Mouse (Mus musculus): Measurements from ENCODE around the gene Nipal3.

DNA sequence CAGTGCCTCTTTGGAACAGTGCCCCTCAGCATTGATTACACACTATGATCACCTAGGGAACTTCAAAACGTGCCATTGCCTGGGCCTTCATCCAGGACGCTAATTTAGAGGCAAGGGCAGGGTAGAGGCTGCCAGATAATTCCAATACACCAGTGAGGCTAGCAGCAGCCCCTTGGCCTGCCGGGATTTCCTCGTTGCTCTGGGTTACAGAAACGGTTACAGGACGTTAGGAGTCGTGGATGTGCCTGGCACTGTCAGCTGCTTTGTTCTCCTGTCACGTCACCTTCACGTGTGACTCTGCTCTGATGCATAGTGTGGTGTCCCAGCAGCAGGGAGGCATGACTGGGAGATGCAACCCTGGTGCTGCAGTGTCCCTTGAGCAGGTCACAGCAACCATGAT is 45.2 kb upstream of the Nipal3 start:
- TF ChIP-seq CTCF (IDR thresholded peaks at IDR 0.05; ENCODE audit: low read depth, low read length), result no peak
- TF ChIP-seq GATA1 (IDR thresholded peaks at IDR 0.05; ENCODE audit: borderline replicate concordance, low read length), result no peak
